Mouse (Mus musculus) testis, postnatal 10 days (tissue): ENCODE data around the gene D630036H23Rik.
"Not testable (repeated sequence)": the region's sequence is repeated elsewhere in the genome, so short reads cannot be mapped to it uniquely, and the experiment has no call there.

Source experiments
- DNase-seq: peaks from one replicate; pipeline ENCODE4 v3.0.0; 2021; ENCODE audit warnings: low spot score

Gene D630036H23Rik

GRCm38 (mm10) chr12:36381441-36382340 is at the start of gene D630036H23Rik, which contains the start of gene Ispd:
Gene D630036H23Rik, minus strand, starts transcription at chr12:36382181.
Gene Ispd, plus strand, starts transcription at chr12:36381450.
- peak; percentile 90 for DNase-seq

- DNase-seq, result no peak
These were observed 44.4 kb upstream of the D630036H23Rik start for GRCm38 (mm10) chr12:36426163-36427045.

GRCm38 (mm10) chr12:36425258-36425657 is 43.3 kb upstream of the D630036H23Rik start:
- no peak for DNase-seq

- DNase-seq, result no peak
These were observed 41.7 kb upstream of the D630036H23Rik start for GRCm38 (mm10) chr12:36423677-36424076.

- no peak for DNase-seq
These were observed 13.1 kb upstream of the D630036H23Rik start for GRCm38 (mm10) chr12:36395115-36395514.

GRCm38 (mm10) chr12:36386991-36387390 is 5.0 kb upstream of the D630036H23Rik start:
- no peak for DNase-seq

- no peak for DNase-seq
These were observed 3.4 kb upstream of the D630036H23Rik start for GRCm38 (mm10) chr12:36385386-36385785.

GRCm38 (mm10) chr12:36380806-36381205 is 1.2 kb downstream of the D630036H23Rik start:
- DNase-seq, result no peak

- no peak for DNase-seq
These were observed 1.7 kb downstream of the D630036H23Rik start for GRCm38 (mm10) chr12:36380254-36380653.

GRCm38 (mm10) chr12:36376391-36376790 is 5.6 kb downstream of the D630036H23Rik start:
- DNase-seq, result not testable (repeated sequence)

- no peak for DNase-seq
These were observed 8.6 kb downstream of the D630036H23Rik start for GRCm38 (mm10) chr12:36373237-36373998.

- no peak for DNase-seq
These were observed 18.0 kb downstream of the D630036H23Rik start for GRCm38 (mm10) chr12:36364013-36364412.

- no peak for DNase-seq
These were observed 21.3 kb downstream of the D630036H23Rik start for GRCm38 (mm10) chr12:36360693-36361092.

- no peak for DNase-seq
These were observed 21.9 kb downstream of the D630036H23Rik start for GRCm38 (mm10) chr12:36360064-36360463.

GRCm38 (mm10) chr12:36344131-36344530 is 37.9 kb downstream of the D630036H23Rik start:
- no peak for DNase-seq

GRCm38 (mm10) chr12:36333837-36334281 is 48.1 kb downstream of the D630036H23Rik start:
- DNase-seq, result no peak

- DNase-seq, result no peak
These were observed 49.3 kb downstream of the D630036H23Rik start for GRCm38 (mm10) chr12:36332676-36333075.
